Mouse (Mus musculus) forebrain, embryonic 13.5 days (tissue): ENCODE data around the gene Numb. TPM values are rescaled to one million over a fixed set of nuclear protein-coding genes. Genes with fewer than 3 reads are reported as not detected.

Experiments used
- polyA plus RNA-seq: library from polyadenylated mRNA; unstranded; fragments of >200 nt; fragmentation: Nextera tagmentation; extraction: Ambion mirVana; gene quantifications from 2 replicates; pipeline ENCODE4 v1.2.1, GENCODE M21; 2015

Gene Numb
- polyA plus RNA-seq, 1 experiment from 2014 or later: 23.2 TPM

Other genes with a start within 250 kb of the Numb start
- gene Psen1, start 233.8 kb downstream of the Numb start, polyA plus RNA-seq: 56.5 and 60.5 TPM in 2 replicates
- 0.10 and 0.19 TPM in 2 replicates for gene Papln, start 158.3 kb downstream of the Numb start, polyA plus RNA-seq
- gene Riox1, start 28.7 kb upstream of the Numb start, polyA plus RNA-seq: 8.6 and 9.4 TPM in 2 replicates
- 0.05 TPM in 1 of 2 replicates, not detected in the other for gene Heatr4, start 62.9 kb upstream of the Numb start, polyA plus RNA-seq
- gene Acot2, start 65.9 kb upstream of the Numb start, polyA plus RNA-seq: 9.9 and 11.1 TPM in 2 replicates
- 54.0 and 56.5 TPM in 2 replicates for gene Acot1, start 87.6 kb upstream of the Numb start, polyA plus RNA-seq
- 0.09 and 0.10 TPM in 2 replicates for gene Acot4, start 116.4 kb upstream of the Numb start, polyA plus RNA-seq
- gene Gm49366, start 117.0 kb upstream of the Numb start, polyA plus RNA-seq: not detected in 2 replicates
- gene Acot3, start 130.2 kb upstream of the Numb start, polyA plus RNA-seq: 0.70 and 0.79 TPM in 2 replicates
- gene Acot5, start 147.4 kb upstream of the Numb start, polyA plus RNA-seq: not detected in 2 replicates
- 0.84 and 0.99 TPM in 2 replicates for gene Acot6, start 178.7 kb upstream of the Numb start, polyA plus RNA-seq
- 9.2 and 11.0 TPM in 2 replicates for gene Dnal1, start 192.4 kb upstream of the Numb start, polyA plus RNA-seq
- gene Pnma1, start 226.6 kb upstream of the Numb start, polyA plus RNA-seq: 3.6 and 4.3 TPM in 2 replicates